Mouse (Mus musculus) embryonic fibroblast, embryonic 13.5 days (primary cell): ENCODE data around the gene Mycl.

Experiments used
- CTCF ChIP-seq: IDR thresholded peaks from 2 replicates; pipeline ENCODE4 v1.5.1; 2011; ENCODE audit warnings: mild to moderate bottlenecking, control low read depth, low read length, moderate library complexity, borderline replicate concordance; ENCODE audit not compliant: insufficient read depth
- POLR2A ChIP-seq: IDR thresholded peaks from 2 replicates; pipeline ENCODE4 v1.6.1; 2011; ENCODE audit warnings: low read depth, mild to moderate bottlenecking, control low read depth, low read length, moderate library complexity

GRCm38 (mm10) chr4:123026161-123026560 lies 30.7 kb downstream of the Mycl start:
- TF ChIP-seq POLR2A (no peak), CTCF (no peak)
